Mouse (Mus musculus) heart, embryonic 16.5 days (tissue): ENCODE measurements around the gene Myadml2. TPM values are rescaled to one million over a fixed set of nuclear protein-coding genes. Genes with fewer than 3 reads are reported as not detected.

ENCODE experiments used
- ATAC-seq: fragments of 200-750 bp; cut with Nextera tagmentation; replicated peaks from 2 replicates; pipeline ENCODE4 v1.8.0; 2017; ENCODE audit warnings: moderate number of reproducible peaks; ENCODE audit not compliant: insufficient read depth, low FRiP score; ENCODE audit errors: extremely low read depth
- H3K27ac ChIP-seq: fragments of 300-500 bp; sonication (generic); 2 replicates; pipeline ENCODE4 v1.5.1; 2014; ENCODE audit warnings: mild to moderate bottlenecking, low read length, control low read depth, moderate library complexity
- H3K27me3 ChIP-seq: fragments of 300-500 bp; sonication (generic); 2 replicates; pipeline ENCODE4 v1.6.1; 2014; ENCODE audit warnings: low read length, mixed read lengths; ENCODE audit not compliant: control insufficient read depth, insufficient read depth
- H3K36me3 ChIP-seq: fragments of 300-500 bp; sonication (generic); 2 replicates; pipeline ENCODE4 v1.6.1; 2014; ENCODE audit not compliant: control insufficient read depth, insufficient read depth
- H3K4me1 ChIP-seq: fragments of 300-500 bp; sonication (generic); 2 replicates; pipeline ENCODE4 v1.6.1; 2014; ENCODE audit warnings: low read length, mixed read lengths; ENCODE audit not compliant: control insufficient read depth, insufficient read depth
- H3K4me2 ChIP-seq: fragments of 300-500 bp; sonication (generic); 2 replicates; pipeline ENCODE4 v1.6.1; 2014; ENCODE audit warnings: low read depth, mild to moderate bottlenecking, control low read depth, low read length
- H3K4me3 ChIP-seq: fragments of 300-500 bp; sonication (generic); 2 replicates; pipeline ENCODE4 v1.5.1; 2014; ENCODE audit warnings: mild to moderate bottlenecking, control low read depth, low read length
- H3K9ac ChIP-seq: fragments of 300-500 bp; sonication (generic); 2 replicates; pipeline ENCODE4 v1.6.1; 2014; ENCODE audit warnings: low read length, control low read depth
- H3K9me3 ChIP-seq: fragments of 300-500 bp; sonication (generic); replicated peaks from 2 replicates; pipeline ENCODE4 v1.6.1; 2016; ENCODE audit warnings: low read length; ENCODE audit not compliant: control insufficient read depth
- WGBS: fragments of 180-500 bp; shearing (Covaris S2); extraction: QIAGEN DNeasy Blood & Tissue Kit; methylation state at CpG from one replicate; pipeline ENCODE4 v1.1.7; 2014; 5-methylcytosine and 5-hydroxymethylcytosine counted together
- polyA plus RNA-seq: library from polyadenylated mRNA; unstranded; fragments of >200 nt; fragmentation: Nextera tagmentation; extraction: Ambion mirVana; gene quantifications from 2 replicates; pipeline ENCODE4 v1.2.1, GENCODE M21; 2015

Gene Myadml2
- polyA plus RNA-seq, 1 experiment from 2014 or later: 17.0 TPM

DNA sequence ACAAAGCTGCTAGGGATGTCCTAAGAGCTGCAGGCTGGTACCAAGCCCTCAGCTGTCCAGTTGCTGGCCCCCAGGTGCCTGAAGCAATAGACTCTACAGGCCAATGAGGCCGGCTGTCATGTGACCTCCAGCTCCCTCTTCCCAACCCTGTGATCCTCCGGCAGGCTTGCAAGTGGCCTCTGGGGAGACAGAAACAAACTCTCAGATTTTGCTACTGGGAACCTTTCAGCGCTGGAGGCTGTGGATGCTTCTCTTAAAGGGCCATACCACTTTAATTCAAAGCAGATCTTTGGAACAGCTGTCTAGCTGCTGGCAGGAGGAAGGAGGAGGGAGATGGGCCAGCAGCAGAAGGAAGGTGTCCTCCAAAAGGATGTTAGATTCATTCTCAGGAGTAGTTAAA is 18.7 kb upstream of the Myadml2 start:
- Histone ChIP-seq H3K27me3 (peaks cover 23% of the 10 kb centered on the region), H3K4me1 (no peaks in the 10 kb centered on the region), H3K27ac (no peak overlapping the region), H3K4me2 (no peak overlapping the region), H3K9ac (no peak overlapping the region), H3K9me3 (no peaks in the 10 kb centered on the region), H3K36me3 (no peaks in the 10 kb centered on the region), H3K4me3 (no peak overlapping the region)
- WGBS: 14% methylated on average over 3 of the region's 3 CpGs
- no peak for ATAC-seq

DNA sequence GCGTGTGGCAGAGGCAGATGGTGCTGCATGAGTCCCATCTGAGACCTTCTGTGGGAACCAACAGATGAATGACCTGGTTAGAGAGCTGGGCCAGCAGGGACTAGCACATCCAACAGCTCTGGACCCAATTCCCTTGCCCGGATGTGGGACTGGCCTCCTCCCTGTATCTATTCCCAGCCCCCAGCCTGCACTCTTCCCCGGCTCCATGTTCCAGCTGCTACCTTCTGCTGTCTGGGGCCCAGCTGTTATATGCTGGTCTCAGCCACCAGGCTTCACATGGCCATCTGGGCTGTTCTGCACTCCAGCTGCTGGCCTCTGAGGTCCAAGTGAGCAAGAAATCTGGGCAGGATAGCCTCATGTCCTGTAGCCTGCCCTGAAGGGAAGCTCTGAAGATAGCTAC is 17.4 kb upstream of the Myadml2 start:
- Histone ChIP-seq H3K4me1 (peaks cover 6% of the 10 kb centered on the region), H3K4me2 (no peak overlapping the region), H3K36me3 (no peaks in the 10 kb centered on the region), H3K27me3 (peaks cover 35% of the 10 kb centered on the region), H3K27ac (no peak overlapping the region), H3K9me3 (no peaks in the 10 kb centered on the region), H3K9ac (no peak overlapping the region), H3K4me3 (no peak overlapping the region)
- ATAC-seq: no peak
- 70% methylated on average over 3 of the region's 3 CpGs for WGBS

DNA sequence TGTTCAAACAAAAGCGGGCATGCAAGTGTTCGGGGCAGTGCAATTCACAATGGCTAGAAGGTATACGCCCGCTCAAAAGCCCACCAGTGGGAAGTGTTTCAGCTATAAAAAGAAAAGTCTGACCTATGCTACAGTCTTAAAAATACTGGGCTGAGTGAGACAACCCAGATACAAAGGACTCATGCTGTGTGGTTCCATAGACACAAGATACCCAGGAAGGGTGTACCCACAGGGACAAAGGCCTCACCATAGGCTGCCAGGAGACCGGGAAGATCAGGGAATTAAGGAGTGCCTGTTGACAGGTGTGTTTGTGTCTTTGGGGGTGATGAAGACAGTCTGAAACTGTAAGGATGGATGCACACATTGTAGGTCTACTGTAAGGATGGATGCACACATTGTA is 15.8 kb upstream of the Myadml2 start:
- 85% methylated on average over 5 of the region's 5 CpGs for WGBS
- no peak for ATAC-seq
- H3K4me3 ChIP-seq: no peak overlapping the region
- H3K27ac ChIP-seq: no peak overlapping the region
- no peaks in the 10 kb centered on the region for H3K36me3 ChIP-seq
- H3K4me1 ChIP-seq: peaks cover 16% of the 10 kb centered on the region
- H3K9me3 ChIP-seq: no peaks in the 10 kb centered on the region
- H3K9ac ChIP-seq: no peak overlapping the region
- H3K27me3 ChIP-seq: peaks cover 52% of the 10 kb centered on the region
- H3K4me2 ChIP-seq: no peak overlapping the region

DNA sequence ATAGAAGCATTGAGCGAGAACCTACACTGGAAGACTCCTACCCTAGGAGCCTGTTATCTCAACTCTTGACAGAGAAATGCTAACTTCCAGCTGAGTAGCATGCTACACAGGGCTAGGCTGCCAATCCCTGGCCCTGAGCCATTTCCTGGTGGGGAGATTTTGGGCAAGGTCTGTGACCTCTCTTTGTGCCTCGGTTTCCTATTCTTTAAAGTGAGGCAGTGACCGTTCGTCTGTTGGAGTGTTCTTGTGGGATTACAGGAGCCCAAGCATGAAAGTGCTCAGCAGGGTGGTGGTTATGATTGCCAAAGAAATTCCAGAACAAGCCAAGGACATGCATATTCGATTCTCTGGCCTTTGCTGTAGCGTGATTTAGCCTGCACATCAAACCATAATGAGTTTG is 14.8 kb upstream of the Myadml2 start:
- no peak for ATAC-seq

DNA sequence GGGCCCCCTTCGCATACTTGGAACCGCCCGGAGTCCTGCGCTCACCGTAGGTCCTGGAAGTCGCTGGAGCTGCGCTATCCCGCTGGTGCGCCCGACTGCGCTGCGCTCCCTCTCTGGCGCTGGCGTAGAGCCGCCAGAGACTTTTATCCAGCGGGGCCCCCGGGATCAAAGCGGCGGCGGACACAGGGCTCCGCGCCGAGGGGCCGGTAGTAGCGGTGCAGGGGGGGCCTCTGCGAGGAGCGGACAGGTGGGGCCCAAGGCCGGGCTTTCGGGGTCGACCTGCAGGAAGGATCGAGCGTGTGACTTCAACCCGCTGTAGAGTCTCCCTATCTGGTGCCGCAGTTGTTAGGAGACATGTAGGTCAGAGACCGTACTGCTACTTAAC is 13.1 kb upstream of the Myadml2 start, which contains the start of gene Notum:
Gene Notum (minus strand): TSS at position 100 of the 385 bp plus-strand sequence.
- 1% methylated on average over 35 of the region's 35 CpGs for WGBS
- peak within 1 kb of the TSS; percentile 54 for H3K9ac ChIP-seq
- no peak within 1 kb of the TSS for H3K27ac ChIP-seq
- H3K4me1 ChIP-seq: peaks cover 17% of the 10 kb centered on the region
- H3K9me3 ChIP-seq: no peaks in the 10 kb centered on the region
- no peak for ATAC-seq
- peak within 1 kb of the TSS; percentile 51 for H3K4me3 ChIP-seq
- peak within 1 kb of the TSS; percentile 77 for H3K4me2 ChIP-seq
- no peaks in the 10 kb centered on the region for H3K36me3 ChIP-seq
- H3K27me3 ChIP-seq: peaks cover 73% of the 10 kb centered on the region

More for the DNA sequence above, 14.8 kb upstream of the Myadml2 start:
- Histone ChIP-seq H3K4me1 (peaks cover 17% of the 10 kb centered on the region), H3K36me3 (no peaks in the 10 kb centered on the region), H3K27me3 (peaks cover 61% of the 10 kb centered on the region), H3K9me3 (no peaks in the 10 kb centered on the region), H3K4me3 (no peak overlapping the region), H3K4me2 (no peak overlapping the region), H3K27ac (no peak overlapping the region), H3K9ac (no peak overlapping the region)
- 48% methylated on average over 6 of the region's 6 CpGs for WGBS

DNA sequence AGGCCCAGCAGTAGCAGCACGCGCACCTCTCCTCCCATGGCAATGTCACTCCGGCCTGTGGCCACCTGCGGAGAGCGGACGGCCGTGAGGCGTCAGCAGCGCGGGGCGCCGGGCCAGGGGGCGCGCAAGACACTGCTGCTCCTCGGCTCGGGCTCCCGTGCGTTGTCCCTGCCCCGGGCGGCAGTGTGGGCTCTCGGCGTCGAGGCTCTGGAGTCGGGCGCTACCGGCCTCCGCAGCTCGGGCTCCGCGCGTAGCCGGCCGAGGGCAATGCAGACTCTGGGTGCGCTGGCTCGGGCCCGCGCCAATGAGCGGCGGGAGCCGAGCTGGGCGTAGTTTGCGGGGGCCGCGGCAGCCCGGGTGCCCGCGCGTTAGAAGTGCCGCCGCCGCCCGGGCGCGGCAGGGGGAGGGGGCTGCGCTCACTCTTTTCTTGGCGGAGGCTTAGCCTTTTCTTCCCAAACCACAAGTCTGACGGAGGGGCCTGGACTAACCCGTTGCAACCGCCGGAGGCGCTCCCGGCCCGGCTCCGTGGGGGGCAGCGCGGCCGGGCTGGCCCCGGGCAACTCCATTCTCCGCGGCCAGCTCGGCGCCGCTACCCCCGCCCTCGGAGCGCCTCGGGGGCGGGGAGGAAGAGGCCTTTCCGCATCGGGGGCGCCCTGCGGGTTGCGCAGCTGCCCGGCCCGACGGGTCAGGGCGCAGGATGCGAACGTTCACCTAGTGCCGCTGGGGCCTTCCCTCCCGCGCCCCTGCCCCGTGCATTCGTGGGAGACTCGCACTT is 12.5 kb upstream of the Myadml2 start:
- ATAC-seq: peak; percentile 33
- H3K9ac ChIP-seq: peak overlapping the region; percentile 54
- no peak overlapping the region for H3K27ac ChIP-seq
- H3K9me3 ChIP-seq: no peaks in the 10 kb centered on the region
- peaks cover 17% of the 10 kb centered on the region for H3K4me1 ChIP-seq
- peak overlapping the region; percentile 51 for H3K4me3 ChIP-seq
- no peaks in the 10 kb centered on the region for H3K36me3 ChIP-seq
- WGBS: under 1% methylated on average over 90 of the region's 95 CpGs
- peaks cover 73% of the 10 kb centered on the region for H3K27me3 ChIP-seq
- H3K4me2 ChIP-seq: peak overlapping the region; percentile 77

DNA sequence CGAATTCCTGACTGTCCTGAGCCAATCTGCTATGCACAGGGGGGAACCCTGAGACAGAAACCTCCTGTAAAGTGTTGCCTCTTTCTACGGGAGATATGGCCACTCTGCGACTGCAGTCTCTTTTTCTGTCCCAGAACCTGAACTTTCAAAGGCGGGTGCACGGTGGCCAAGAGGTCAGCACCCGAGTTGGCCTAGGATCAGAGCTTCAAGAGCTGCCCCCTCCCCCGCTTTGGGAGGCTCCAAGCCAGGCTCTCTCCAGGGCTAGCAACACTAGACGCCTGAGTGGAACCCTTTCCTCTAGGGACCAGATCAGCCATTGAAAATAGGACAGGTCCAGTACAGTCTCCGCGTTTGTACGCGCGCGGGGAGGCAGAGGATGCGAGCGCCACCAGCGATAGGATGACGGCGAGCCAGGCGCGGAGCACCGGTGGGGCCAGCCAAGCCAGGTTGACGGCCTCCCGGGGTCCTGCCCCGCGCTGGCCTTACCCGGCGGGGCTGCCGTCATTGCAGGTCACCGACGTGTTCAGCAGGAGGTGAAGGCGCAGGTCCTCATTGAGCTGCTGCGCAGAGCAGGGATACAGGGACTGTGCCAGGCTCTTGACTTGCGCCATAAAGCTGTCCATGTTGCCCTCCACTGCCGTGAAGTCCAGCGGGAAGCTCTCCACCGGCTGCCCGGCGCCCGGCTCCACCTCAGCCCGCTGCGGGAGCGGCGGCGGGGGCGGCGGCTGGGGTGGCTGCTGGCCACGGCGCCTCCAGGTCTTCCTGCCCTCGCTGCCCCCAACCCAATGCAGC is 11.7 kb upstream of the Myadml2 start:
- Histone ChIP-seq H3K4me3 (peak overlapping the region; percentile 51), H3K4me2 (peak overlapping the region; percentile 77), H3K9me3 (no peaks in the 10 kb centered on the region), H3K27me3 (peaks cover 73% of the 10 kb centered on the region), H3K36me3 (no peaks in the 10 kb centered on the region), H3K4me1 (peaks cover 17% of the 10 kb centered on the region), H3K9ac (peak overlapping the region; percentile 54), H3K27ac (no peak overlapping the region)
- WGBS: 3% methylated on average over 50 of the region's 50 CpGs
- 0 out of 2 replicates have a peak, but pooled peaks have one; percentile 6 for ATAC-seq

DNA sequence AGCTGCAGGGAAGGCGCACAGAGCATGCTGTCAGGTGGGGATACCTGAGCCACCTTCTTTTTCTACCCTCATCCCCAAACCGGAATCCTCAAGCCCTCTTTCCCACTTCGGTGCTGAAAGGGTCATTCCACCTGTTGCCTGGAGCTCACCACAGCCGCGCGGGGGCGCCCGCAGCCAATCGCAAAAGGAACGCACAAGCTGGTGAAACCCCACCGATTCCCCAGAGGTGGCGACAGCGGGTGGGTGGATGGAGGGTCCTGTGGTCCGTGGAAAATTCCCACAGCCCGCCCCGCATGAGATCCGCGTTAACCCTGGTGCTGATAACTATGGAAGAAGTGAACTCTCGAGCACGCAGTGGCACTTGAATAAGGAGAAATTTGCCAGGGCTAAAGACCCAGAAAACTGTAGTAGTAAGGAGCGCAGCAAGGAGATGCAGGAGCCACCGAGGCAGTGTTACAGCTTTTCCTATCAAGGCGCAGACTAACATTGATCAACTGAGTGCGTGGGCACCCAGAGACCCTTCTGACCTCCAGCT is 11.0 kb upstream of the Myadml2 start:
- H3K4me3 ChIP-seq: peak overlapping the region; percentile 20; the same call in 1 of the 2 replicates
- H3K36me3 ChIP-seq: no peaks in the 10 kb centered on the region
- 2% methylated on average over 24 of the region's 24 CpGs for WGBS
- no peak overlapping the region for H3K27ac ChIP-seq
- no peak for ATAC-seq
- peak overlapping the region; percentile 77 for H3K4me2 ChIP-seq
- peaks cover 17% of the 10 kb centered on the region for H3K4me1 ChIP-seq
- peaks cover 70% of the 10 kb centered on the region for H3K27me3 ChIP-seq
- H3K9me3 ChIP-seq: no peaks in the 10 kb centered on the region
- no peak overlapping the region for H3K9ac ChIP-seq

DNA sequence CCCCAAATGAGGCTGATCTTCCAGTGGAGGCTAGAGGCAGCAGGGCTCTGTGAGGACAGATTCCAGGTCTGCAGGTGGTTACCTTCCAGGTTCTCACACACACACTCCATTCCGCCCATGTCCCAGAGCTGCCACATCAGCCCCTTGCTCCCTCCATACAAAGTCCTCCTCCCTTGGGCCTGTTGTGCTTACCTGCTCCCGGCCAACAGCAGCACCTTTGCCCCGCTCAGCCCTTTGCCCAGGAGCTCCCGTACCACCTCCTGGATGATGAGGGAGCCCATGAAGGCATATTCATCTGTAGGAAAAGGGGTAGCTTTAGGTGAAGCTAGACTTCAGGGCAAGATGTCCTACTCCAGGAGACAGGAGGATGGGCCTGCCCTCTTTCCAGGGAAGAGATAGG is 9.3 kb upstream of the Myadml2 start:
- H3K4me2 ChIP-seq: no peak overlapping the region
- H3K4me1 ChIP-seq: peaks cover 17% of the 10 kb centered on the region
- no peak overlapping the region for H3K4me3 ChIP-seq
- H3K36me3 ChIP-seq: no peaks in the 10 kb centered on the region
- no peak overlapping the region for H3K9ac ChIP-seq
- H3K27ac ChIP-seq: no peak overlapping the region
- ATAC-seq: no peak
- peaks cover 56% of the 10 kb centered on the region for H3K27me3 ChIP-seq
- 80% methylated on average over 4 of the region's 4 CpGs for WGBS
- no peaks in the 10 kb centered on the region for H3K9me3 ChIP-seq
